Mouse (Mus musculus): ENCODE measurements around the gene Med19.

DNA sequence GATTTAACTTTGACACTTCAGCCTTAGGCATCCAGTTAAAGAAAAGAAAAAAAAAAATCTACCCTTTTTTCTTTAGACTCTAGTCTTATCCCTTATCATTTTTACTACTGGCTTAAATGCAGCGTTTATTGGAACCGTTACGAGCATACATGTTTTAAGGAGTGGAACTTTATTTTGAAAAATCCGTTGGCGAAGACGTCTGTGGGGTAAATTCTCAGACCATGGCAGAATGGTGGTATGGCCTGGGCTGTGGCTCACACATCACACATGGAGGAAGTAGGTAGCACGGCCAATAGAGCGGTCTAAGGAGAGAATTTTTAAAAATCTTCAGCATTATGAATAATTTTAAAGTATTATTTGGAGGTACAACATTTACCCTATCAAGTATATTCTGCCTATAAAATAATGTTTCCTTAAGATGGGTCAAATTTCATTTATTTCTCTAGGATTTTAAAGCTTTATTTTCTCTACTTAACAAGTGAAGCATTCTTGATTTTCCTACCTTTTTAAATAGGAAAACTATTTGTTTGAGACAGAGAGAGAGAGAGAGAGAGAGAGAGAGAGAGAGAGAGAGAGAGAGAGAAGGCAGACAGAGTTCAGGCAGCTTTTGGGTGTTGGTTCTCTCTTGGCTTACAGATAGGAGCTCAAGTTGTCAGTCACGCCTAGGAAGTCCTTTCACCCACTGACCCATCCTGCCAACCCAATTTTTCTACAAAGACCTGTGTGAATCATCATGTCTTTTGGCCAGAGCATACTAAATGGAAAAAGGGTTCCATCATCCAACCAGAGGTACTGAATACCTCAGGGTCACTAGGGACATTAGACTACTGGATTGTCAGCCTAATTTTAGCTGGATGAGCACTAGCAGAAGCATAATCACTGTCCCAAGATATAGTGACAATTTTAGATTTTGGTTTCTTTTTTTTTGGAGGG lies 38.5 kb downstream of the Med19 start:
- TF ChIP-seq CTCF (IDR thresholded peaks at IDR 0.05; ENCODE audit: control insufficient read depth, insufficient read depth, low read length), result no peak
- TF ChIP-seq POLR2A (IDR thresholded peaks at IDR 0.05; ENCODE audit: borderline replicate concordance, control insufficient read depth, low read depth, low read length), result no peak
